Mouse (Mus musculus) CD8-positive naive resting alpha-beta T cell, adult 57 days (primary cell): ENCODE results near the gene Slc5a12. TPM values are rescaled to one million over a fixed set of nuclear protein-coding genes. Genes with fewer than 3 reads are reported as not detected.

Experiments
- total RNA-seq: library from RNA; stranded (reverse); gene quantifications from one replicate; pipeline ENCODE4 v1.2.4, GENCODE M21; 2023

Slc5a12 gene
- not detected for total RNA-seq

DNA sequence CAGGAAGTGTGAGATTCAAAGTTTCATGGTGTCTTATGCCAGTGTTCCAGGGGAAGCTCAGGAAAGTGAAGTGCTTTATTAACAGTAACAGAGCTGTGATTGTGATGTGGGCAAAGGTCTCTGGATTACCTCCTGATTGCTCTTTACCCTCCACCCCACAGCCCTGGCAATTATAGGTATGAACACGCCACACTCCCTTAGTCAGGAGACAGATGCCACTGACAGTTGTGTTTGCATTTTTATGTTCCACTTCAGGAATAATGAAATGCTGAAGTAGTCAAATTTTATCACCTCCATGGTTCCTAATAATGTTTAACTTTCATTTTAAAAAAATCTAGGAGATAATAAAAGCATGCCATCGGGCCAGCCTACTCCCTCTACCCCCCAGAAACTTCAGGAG is at the start of gene Slc5a12:
Gene Slc5a12 (plus strand): TSS at position 367 of the 400 bp plus-strand sequence.

Other genes starting within 250 kb of the Slc5a12 start
- gene Fibin, start 234.1 kb upstream of the Slc5a12 start, total RNA-seq, result not detected
- not detected for gene Muc15, start 124.0 kb downstream of the Slc5a12 start, total RNA-seq